Mouse (Mus musculus): ENCODE data around the gene Itpr2. TPM values are rescaled to one million over a fixed set of nuclear protein-coding genes. Genes with fewer than 3 reads are reported as not detected.

Itpr2 gene
- polyA plus RNA-seq, 1 experiment from 2014 or later: 33.6 TPM

GRCm38 (mm10) chr6:146107117-146107832, 394.7 kb downstream of the Itpr2 start:
- Histone ChIP-seq H3K9me3 (replicated peaks; ENCODE audit: control insufficient read depth, low read length) (no peaks in the 10 kb centered on the region), H3K27me3 (ENCODE audit: control insufficient read depth, insufficient read depth, low read length) (no peaks in the 10 kb centered on the region), H3K9ac (ENCODE audit: low read depth, low read length) (no peak overlapping the region), H3K4me3 (ENCODE audit: low read depth, low read length) (no peak overlapping the region), H3K27ac (ENCODE audit: low read depth, low read length) (no peak overlapping the region), H3K4me1 (ENCODE audit: control insufficient read depth, insufficient read depth, low read length) (0 out of 2 replicates have a peak, but pooled peaks cover under 1% of the 10 kb centered on the region), H3K4me2 (no peak overlapping the region), H3K36me3 (ENCODE audit: control insufficient read depth, insufficient read depth, low read length) (no peaks in the 10 kb centered on the region)
- ATAC-seq (replicated peaks; ENCODE audit: insufficient number of reproducible peaks, low FRiP score, low TSS enrichment): no peak
- WGBS (ENCODE audit: insufficient replicate concordance): 80% methylated on average over 4 of the region's 4 CpGs

GRCm38 (mm10) chr6:146083056-146083961, 418.7 kb downstream of the Itpr2 start:
- no peaks in the 10 kb centered on the region for H3K9me3 ChIP-seq (replicated peaks; ENCODE audit: control insufficient read depth, low read length)
- H3K27me3 ChIP-seq (ENCODE audit: control insufficient read depth, insufficient read depth, low read length): no peaks in the 10 kb centered on the region
- H3K4me2 ChIP-seq: no peak overlapping the region
- H3K4me1 ChIP-seq (ENCODE audit: control insufficient read depth, insufficient read depth, low read length): peaks cover 10% of the 10 kb centered on the region; the same call in 1 of the 2 replicates
- H3K36me3 ChIP-seq (ENCODE audit: control insufficient read depth, insufficient read depth, low read length): no peaks in the 10 kb centered on the region
- 68% methylated on average over 15 of the region's 15 CpGs for WGBS (ENCODE audit: insufficient replicate concordance)
- H3K9ac ChIP-seq (ENCODE audit: low read depth, low read length): no peak overlapping the region
- no peak overlapping the region for H3K27ac ChIP-seq (ENCODE audit: low read depth, low read length)
- no peak for ATAC-seq (replicated peaks; ENCODE audit: insufficient number of reproducible peaks, low FRiP score, low TSS enrichment)
- H3K4me3 ChIP-seq (ENCODE audit: low read depth, low read length): no peak overlapping the region

- no peaks in the 10 kb centered on the region for H3K36me3 ChIP-seq (ENCODE audit: control insufficient read depth, insufficient read depth, low read length)
- no peak overlapping the region for H3K4me2 ChIP-seq
- no peak overlapping the region for H3K4me3 ChIP-seq (ENCODE audit: low read depth, low read length)
- H3K4me1 ChIP-seq (ENCODE audit: control insufficient read depth, insufficient read depth, low read length): peaks cover 12% of the 10 kb centered on the region; the same call in 1 of the 2 replicates
- WGBS (ENCODE audit: insufficient replicate concordance): 86% methylated on average over 9 of the region's 9 CpGs
- H3K9ac ChIP-seq (ENCODE audit: low read depth, low read length): no peak overlapping the region
- no peaks in the 10 kb centered on the region for H3K27me3 ChIP-seq (ENCODE audit: control insufficient read depth, insufficient read depth, low read length)
- ATAC-seq (replicated peaks; ENCODE audit: insufficient number of reproducible peaks, low FRiP score, low TSS enrichment): no peak
- no peak overlapping the region for H3K27ac ChIP-seq (ENCODE audit: low read depth, low read length)
- H3K9me3 ChIP-seq (replicated peaks; ENCODE audit: control insufficient read depth, low read length): no peaks in the 10 kb centered on the region
These were observed 419.5 kb downstream of the Itpr2 start for GRCm38 (mm10) chr6:146082476-146082875.

- peaks cover 16% of the 10 kb centered on the region; the same call in 1 of the 2 replicates for H3K4me1 ChIP-seq (ENCODE audit: control insufficient read depth, insufficient read depth, low read length)
- WGBS (ENCODE audit: insufficient replicate concordance): 89% methylated on average over 8 of the region's 8 CpGs
- no peak for ATAC-seq (replicated peaks; ENCODE audit: insufficient number of reproducible peaks, low FRiP score, low TSS enrichment)
- H3K27ac ChIP-seq (ENCODE audit: low read depth, low read length): no peak overlapping the region
- H3K4me2 ChIP-seq: no peak overlapping the region
- no peaks in the 10 kb centered on the region for H3K36me3 ChIP-seq (ENCODE audit: control insufficient read depth, insufficient read depth, low read length)
- H3K4me3 ChIP-seq (ENCODE audit: low read depth, low read length): no peak overlapping the region
- no peak overlapping the region for H3K9ac ChIP-seq (ENCODE audit: low read depth, low read length)
- no peaks in the 10 kb centered on the region for H3K27me3 ChIP-seq (ENCODE audit: control insufficient read depth, insufficient read depth, low read length)
- no peaks in the 10 kb centered on the region for H3K9me3 ChIP-seq (replicated peaks; ENCODE audit: control insufficient read depth, low read length)
These were observed 420.4 kb downstream of the Itpr2 start for GRCm38 (mm10) chr6:146081578-146081977.

GRCm38 (mm10) chr6:146080546-146081512, 421.2 kb downstream of the Itpr2 start:
- peak overlapping the region; percentile 85 for H3K27ac ChIP-seq (ENCODE audit: low read depth, low read length)
- 0 out of 2 replicates have a peak, but pooled peaks have one; percentile 56 for ATAC-seq (replicated peaks; ENCODE audit: insufficient number of reproducible peaks, low FRiP score, low TSS enrichment)

GRCm38 (mm10) chr6:146079734-146080443, 422.1 kb downstream of the Itpr2 start:
- Histone ChIP-seq H3K4me1 (ENCODE audit: control insufficient read depth, insufficient read depth, low read length) (peaks cover 16% of the 10 kb centered on the region; the same call in 1 of the 2 replicates), H3K27me3 (ENCODE audit: control insufficient read depth, insufficient read depth, low read length) (no peaks in the 10 kb centered on the region), H3K9ac (ENCODE audit: low read depth, low read length) (no peak overlapping the region), H3K27ac (ENCODE audit: low read depth, low read length) (peak overlapping the region; percentile 85), H3K9me3 (replicated peaks; ENCODE audit: control insufficient read depth, low read length) (peaks cover 3% of the 10 kb centered on the region; the same call in 1 of the 2 replicates), H3K36me3 (ENCODE audit: control insufficient read depth, insufficient read depth, low read length) (no peaks in the 10 kb centered on the region), H3K4me3 (ENCODE audit: low read depth, low read length) (no peak overlapping the region), H3K4me2 (0 out of 2 replicates have a peak overlapping the region, but pooled peaks have one; percentile 2)
- WGBS (ENCODE audit: insufficient replicate concordance): 42% methylated on average over 3 of the region's 3 CpGs
- ATAC-seq (replicated peaks; ENCODE audit: insufficient number of reproducible peaks, low FRiP score, low TSS enrichment): 0 out of 2 replicates have a peak, but pooled peaks have one; percentile 52

More at GRCm38 (mm10) chr6:146080546-146081512, 421.2 kb downstream of the Itpr2 start:
- peaks cover 16% of the 10 kb centered on the region; the same call in 1 of the 2 replicates for H3K4me1 ChIP-seq (ENCODE audit: control insufficient read depth, insufficient read depth, low read length)
- no peak overlapping the region for H3K4me3 ChIP-seq (ENCODE audit: low read depth, low read length)
- H3K4me2 ChIP-seq: 0 out of 2 replicates have a peak overlapping the region, but pooled peaks have one; percentile 2
- no peak overlapping the region for H3K9ac ChIP-seq (ENCODE audit: low read depth, low read length)
- no peaks in the 10 kb centered on the region for H3K27me3 ChIP-seq (ENCODE audit: control insufficient read depth, insufficient read depth, low read length)
- no peaks in the 10 kb centered on the region for H3K36me3 ChIP-seq (ENCODE audit: control insufficient read depth, insufficient read depth, low read length)
- 45% methylated on average over 18 of the region's 18 CpGs for WGBS (ENCODE audit: insufficient replicate concordance)
- H3K9me3 ChIP-seq (replicated peaks; ENCODE audit: control insufficient read depth, low read length): peaks cover 2% of the 10 kb centered on the region; the same call in 1 of the 2 replicates

- no peaks in the 10 kb centered on the region for H3K27me3 ChIP-seq (ENCODE audit: control insufficient read depth, insufficient read depth, low read length)
- no peak for ATAC-seq (replicated peaks; ENCODE audit: insufficient number of reproducible peaks, low FRiP score, low TSS enrichment)
- H3K9me3 ChIP-seq (replicated peaks; ENCODE audit: control insufficient read depth, low read length): peaks cover 3% of the 10 kb centered on the region; the same call in 1 of the 2 replicates
- H3K4me3 ChIP-seq (ENCODE audit: low read depth, low read length): no peak overlapping the region
- no peak overlapping the region for H3K4me2 ChIP-seq
- no peaks in the 10 kb centered on the region for H3K36me3 ChIP-seq (ENCODE audit: control insufficient read depth, insufficient read depth, low read length)
- peaks cover 16% of the 10 kb centered on the region; the same call in 1 of the 2 replicates for H3K4me1 ChIP-seq (ENCODE audit: control insufficient read depth, insufficient read depth, low read length)
- H3K9ac ChIP-seq (ENCODE audit: low read depth, low read length): no peak overlapping the region
- H3K27ac ChIP-seq (ENCODE audit: low read depth, low read length): peak overlapping the region; percentile 85
- 50% methylated on average over 5 of the region's 5 CpGs for WGBS (ENCODE audit: insufficient replicate concordance)
These were observed 422.8 kb downstream of the Itpr2 start for GRCm38 (mm10) chr6:146079261-146079660.

Measured in heart, embryonic 11.5 days (tissue).